Mouse (Mus musculus) thymus, postnatal 14 days (tissue): Measurements from ENCODE around the gene Agap3.

ENCODE experiments used
- DNase-seq: peaks from one replicate; pipeline ENCODE4 v3.0.0; 2021

Gene Agap3

GRCm38 (mm10) chr5:24475476-24476241, 23.7 kb downstream of the Agap3 start:
- no peak for DNase-seq

- no peak for DNase-seq
Observed at GRCm38 (mm10) chr5:24477909-24478308, 25.9 kb downstream of the Agap3 start.

GRCm38 (mm10) chr5:24481647-24482046, 29.7 kb downstream of the Agap3 start:
- peak; percentile 53 for DNase-seq

GRCm38 (mm10) chr5:24482247-24483079, 30.5 kb downstream of the Agap3 start:
- no peak for DNase-seq

GRCm38 (mm10) chr5:24483326-24483725, 31.3 kb downstream of the Agap3 start:
- peak; percentile 57 for DNase-seq

GRCm38 (mm10) chr5:24484963-24485362, 33.0 kb downstream of the Agap3 start:
- DNase-seq, result no peak

- peak; percentile 81 for DNase-seq
Observed at GRCm38 (mm10) chr5:24486097-24486496, 34.1 kb downstream of the Agap3 start.

GRCm38 (mm10) chr5:24486738-24487137, 34.8 kb downstream of the Agap3 start:
- DNase-seq, result no peak

GRCm38 (mm10) chr5:24490413-24490920, 38.5 kb downstream of the Agap3 start:
- DNase-seq, result no peak

- DNase-seq, result no peak
Observed at GRCm38 (mm10) chr5:24492546-24493285, 40.7 kb downstream of the Agap3 start.

GRCm38 (mm10) chr5:24495019-24495418, 43.0 kb downstream of the Agap3 start:
- DNase-seq, result no peak

- DNase-seq, result no peak
Observed at GRCm38 (mm10) chr5:24496756-24497155, 44.8 kb downstream of the Agap3 start.

GRCm38 (mm10) chr5:24497526-24497925, 45.5 kb downstream of the Agap3 start:
- no peak for DNase-seq

- no peak for DNase-seq
Observed at GRCm38 (mm10) chr5:24499113-24499512, 47.1 kb downstream of the Agap3 start.

GRCm38 (mm10) chr5:24500851-24501250, 48.9 kb downstream of the Agap3 start:
- DNase-seq, result no peak

- no peak for DNase-seq
Observed at GRCm38 (mm10) chr5:24502786-24503185, 50.8 kb downstream of the Agap3 start.

GRCm38 (mm10) chr5:24505513-24505912, 53.5 kb downstream of the Agap3 start:
- no peak for DNase-seq

- DNase-seq, result no peak
Observed at GRCm38 (mm10) chr5:24508406-24508805, 56.4 kb downstream of the Agap3 start.

GRCm38 (mm10) chr5:24510635-24511034, 58.7 kb downstream of the Agap3 start:
- DNase-seq, result peak; percentile 34

GRCm38 (mm10) chr5:24512271-24512670, 60.3 kb downstream of the Agap3 start:
- no peak for DNase-seq

- DNase-seq, result no peak
Observed at GRCm38 (mm10) chr5:24521366-24521765, 69.4 kb downstream of the Agap3 start.

- no peak for DNase-seq
Observed at GRCm38 (mm10) chr5:24523806-24524205, 71.8 kb downstream of the Agap3 start.

GRCm38 (mm10) chr5:24524522-24524921, 72.5 kb downstream of the Agap3 start:
- DNase-seq, result no peak
